Mouse (Mus musculus): ENCODE measurements at regions not wholly inside any gene's neighbourhood (a gene's known extent, or its start where the extent isn't known, plus 50 kb on each side); places are given as distances from the start of the nearest gene placed in this dataset.
A peak's percentile ranks its signal among the peaks of the same experiment; 100 is the strongest.

DNA sequence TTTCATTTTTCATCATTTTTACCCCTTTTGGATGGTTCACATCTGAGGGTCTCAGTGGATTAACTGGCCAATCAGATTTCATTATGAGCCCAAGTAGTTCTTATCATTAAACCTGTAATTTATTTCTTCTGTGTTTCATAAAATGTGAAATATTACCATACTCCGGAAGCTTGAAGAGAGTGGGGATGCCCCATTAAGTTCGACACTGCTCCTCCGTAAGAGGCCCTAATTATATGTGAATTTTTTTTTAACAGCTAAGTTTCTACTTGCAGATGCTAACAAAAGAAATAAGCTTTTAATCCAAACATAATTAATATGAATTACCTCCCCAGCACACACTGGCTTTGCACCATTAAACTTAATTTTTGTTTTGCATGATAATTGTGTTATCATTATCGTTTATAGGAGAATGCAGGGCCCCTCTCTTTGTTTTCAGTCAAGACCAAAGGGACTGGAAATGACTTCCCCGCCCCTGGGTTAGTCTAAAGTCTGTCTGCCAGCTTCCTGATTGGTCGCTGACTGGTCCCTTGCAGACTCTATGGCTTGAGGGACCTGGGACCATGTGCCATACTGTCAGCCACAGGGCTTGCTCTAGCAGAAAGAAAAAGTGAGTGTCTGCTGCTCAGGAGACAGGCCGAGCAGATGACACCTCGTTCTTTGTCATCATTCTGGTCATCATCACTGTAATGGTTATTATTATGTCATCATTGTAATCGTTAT is 270.9 kb upstream of the Zfp703 start:
- intact Hi-C loops (cut with DNase I): no loop called here
- DNase-seq (ENCODE audit: low spot score in 2 of 2): no peak

GRCm38 (mm10) chr8:26706768-26707156 is 270.4 kb upstream of the Zfp703 start:
- intact Hi-C loops (cut with DNase I): no loop called here
- DNase-seq (ENCODE audit: low spot score in 2 of 2): no peak

DNA sequence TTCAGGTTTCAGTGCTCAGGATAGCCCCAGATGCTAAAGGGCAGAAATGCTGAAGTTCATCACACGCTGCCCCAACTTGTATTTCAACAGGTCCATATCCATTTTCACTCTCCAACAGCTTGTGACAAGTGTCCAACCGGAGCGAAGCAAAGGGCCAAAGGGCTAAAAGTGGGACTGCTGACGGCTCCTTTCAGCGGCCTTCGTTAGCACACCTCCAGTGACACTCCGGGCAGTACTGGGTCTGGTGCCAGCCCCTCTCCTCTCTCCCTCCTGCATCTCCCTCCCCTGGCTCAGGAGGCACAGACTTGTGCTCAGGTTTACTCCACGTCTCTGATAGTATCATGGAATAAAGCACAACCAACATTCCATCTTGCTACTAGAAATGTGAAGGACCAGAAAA is 263.3 kb upstream of the Zfp703 start:
- intact Hi-C loops (cut with DNase I): no loop called here
- no peak for DNase-seq (ENCODE audit: low spot score in 2 of 2)

DNA sequence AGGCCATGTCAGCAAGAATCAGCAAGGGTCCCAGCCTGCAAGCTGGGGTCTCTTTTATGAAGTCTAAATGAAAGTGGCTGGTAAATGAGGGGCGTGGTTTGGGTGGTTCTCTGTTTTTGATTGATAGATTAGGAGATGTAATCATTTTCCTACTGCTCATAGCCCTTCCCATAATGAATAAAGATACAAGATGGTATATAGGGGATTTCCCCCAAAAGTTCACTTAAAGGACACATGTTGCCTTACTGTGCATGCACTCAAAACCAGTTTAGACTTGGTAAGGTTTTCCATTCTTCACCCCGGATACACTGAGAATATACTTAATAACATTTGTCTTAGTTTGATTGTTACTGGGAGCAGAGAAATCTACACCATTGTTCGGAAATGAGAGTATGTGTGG is 262.4 kb upstream of the Zfp703 start:
- no peak for DNase-seq (ENCODE audit: low spot score in 2 of 2)
- intact Hi-C loops (cut with DNase I): no loop called here

- DNase-seq (ENCODE audit: low spot score in 2 of 2): no peak
Measured at GRCm38 (mm10) chr8:26718409-26719355, 258.4 kb upstream of the Zfp703 start.

GRCm38 (mm10) chr8:26722766-26723165 is 254.4 kb upstream of the Zfp703 start:
- intact Hi-C loops (cut with DNase I): no loop called here
- peak in 1 of 2 experiments; percentile 52 for DNase-seq (ENCODE audit: low spot score in 2 of 2)

More at GRCm38 (mm10) chr8:26718409-26719355, 258.4 kb upstream of the Zfp703 start:
- intact Hi-C loops (cut with DNase I): no loop called here

- DNase-seq (ENCODE audit: low spot score in 2 of 2): no peak
- intact Hi-C loops (cut with DNase I): no loop called here
Measured at GRCm38 (mm10) chr8:26724628-26725027, 252.5 kb upstream of the Zfp703 start.

DNA sequence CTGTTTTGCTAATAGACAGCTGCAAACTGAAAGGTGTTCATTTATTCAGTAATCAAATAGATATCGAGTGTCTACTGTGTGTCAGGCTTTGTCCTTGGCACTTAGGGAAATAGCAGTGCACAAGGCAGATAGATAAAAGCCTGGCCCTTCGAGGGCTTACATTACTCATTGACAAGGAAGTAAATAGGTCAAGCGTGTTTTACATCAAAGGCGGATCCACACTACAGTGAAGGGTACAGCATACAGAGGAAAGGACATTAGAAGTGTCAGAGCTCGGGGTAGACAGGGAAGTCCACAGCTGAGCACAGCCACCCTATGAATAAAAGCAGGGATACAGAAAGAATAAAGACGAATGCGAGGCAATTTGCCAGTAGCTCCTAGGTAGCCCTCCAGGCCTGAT is 251.6 kb upstream of the Zfp703 start:
- no peak for DNase-seq (ENCODE audit: low spot score in 2 of 2)
- intact Hi-C loops (cut with DNase I): no loop called here

- intact Hi-C loops (cut with DNase I): no loop called here
- no peak for DNase-seq (ENCODE audit: low spot score in 2 of 2)
Measured at GRCm38 (mm10) chr8:26729351-26729750, 247.8 kb upstream of the Zfp703 start.

- intact Hi-C loops (cut with DNase I): no loop called here
- no peak for DNase-seq (ENCODE audit: low spot score in 2 of 2)
Measured at GRCm38 (mm10) chr8:26731111-26731510, 246.0 kb upstream of the Zfp703 start.

DNA sequence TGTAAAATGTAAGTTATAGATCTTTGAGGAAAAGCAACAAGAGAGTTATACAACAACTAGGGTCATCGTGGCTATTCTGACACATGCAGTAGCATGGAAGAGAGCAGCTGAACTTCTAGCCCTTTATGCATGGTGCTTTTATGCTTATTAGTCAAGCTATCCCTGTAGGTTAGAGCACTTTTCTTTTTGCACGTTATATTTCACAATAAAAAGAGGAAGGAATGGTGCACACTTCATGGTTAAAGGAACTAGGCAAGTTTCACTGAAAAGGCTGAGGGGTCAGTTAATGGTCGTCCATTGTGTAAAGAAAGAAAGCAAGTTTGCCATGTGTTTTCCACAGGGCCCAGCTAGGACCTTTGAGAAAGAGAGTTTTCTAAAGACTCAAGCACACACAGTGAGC is 232.7 kb upstream of the Zfp703 start:
- intact Hi-C loops (cut with DNase I): no loop called here
- no peak for DNase-seq (ENCODE audit: low spot score in 2 of 2)

GRCm38 (mm10) chr8:26746811-26747210 is 230.3 kb upstream of the Zfp703 start:
- DNase-seq (ENCODE audit: low spot score in 2 of 2): no peak
- intact Hi-C loops (cut with DNase I): no loop called here

GRCm38 (mm10) chr8:26747241-26747972 is 229.7 kb upstream of the Zfp703 start:
- no peak for DNase-seq (ENCODE audit: low spot score in 2 of 2)

DNA sequence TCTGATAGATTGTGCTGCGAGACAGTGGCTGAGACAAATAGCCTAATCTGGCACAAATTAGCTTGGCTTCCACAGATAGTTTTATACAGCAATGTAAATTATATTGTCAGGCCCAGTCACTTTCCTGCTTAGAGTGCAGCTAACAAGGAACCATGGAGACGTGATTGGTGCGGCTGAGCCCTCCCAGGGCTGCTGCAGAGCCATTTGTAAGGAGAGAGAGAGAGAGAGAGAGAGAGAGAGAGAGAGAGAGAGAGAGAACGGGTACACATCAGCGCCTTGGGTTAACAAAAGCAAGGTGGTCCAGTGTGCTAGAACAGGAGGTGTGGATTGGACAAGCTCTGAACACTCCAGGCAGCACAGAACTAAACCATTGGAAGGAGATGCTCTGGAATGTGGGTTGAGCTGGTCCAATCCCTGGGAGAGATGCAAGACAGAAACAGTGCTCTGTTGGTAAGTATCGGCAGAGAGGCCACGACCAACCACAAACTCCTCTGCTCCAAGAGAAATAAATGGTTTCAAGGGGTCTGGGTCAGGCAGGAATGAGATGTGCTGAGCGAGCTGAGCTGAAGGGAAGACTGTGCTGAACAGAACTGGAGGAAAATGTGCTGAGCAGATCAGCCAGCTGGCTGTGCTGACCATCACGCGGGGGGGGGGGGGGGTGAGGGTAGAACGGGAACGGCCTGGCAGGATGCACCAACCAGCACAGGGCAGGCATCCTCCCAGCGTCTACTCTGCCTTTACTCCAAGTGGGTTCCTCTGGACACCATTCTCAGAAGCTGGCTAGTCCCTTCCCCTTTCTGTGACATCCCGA is 228.8 kb upstream of the Zfp703 start:
- DNase-seq (ENCODE audit: low spot score in 2 of 2): no peak
- intact Hi-C loops (cut with DNase I): no loop called here

More at GRCm38 (mm10) chr8:26747241-26747972, 229.7 kb upstream of the Zfp703 start:
- intact Hi-C loops (cut with DNase I): no loop called here

- intact Hi-C loops (cut with DNase I): no loop called here
- no peak for DNase-seq (ENCODE audit: low spot score in 2 of 2)
Measured at GRCm38 (mm10) chr8:26748972-26749291, 228.2 kb upstream of the Zfp703 start.

GRCm38 (mm10) chr8:26750120-26750519 is 227.0 kb upstream of the Zfp703 start:
- DNase-seq (ENCODE audit: low spot score in 2 of 2): no peak
- intact Hi-C loops (cut with DNase I): loop anchor here (5.0 kb wide), 1 partner anchor 57 kb away; no protein-coding TSS in a partner anchor

DNA sequence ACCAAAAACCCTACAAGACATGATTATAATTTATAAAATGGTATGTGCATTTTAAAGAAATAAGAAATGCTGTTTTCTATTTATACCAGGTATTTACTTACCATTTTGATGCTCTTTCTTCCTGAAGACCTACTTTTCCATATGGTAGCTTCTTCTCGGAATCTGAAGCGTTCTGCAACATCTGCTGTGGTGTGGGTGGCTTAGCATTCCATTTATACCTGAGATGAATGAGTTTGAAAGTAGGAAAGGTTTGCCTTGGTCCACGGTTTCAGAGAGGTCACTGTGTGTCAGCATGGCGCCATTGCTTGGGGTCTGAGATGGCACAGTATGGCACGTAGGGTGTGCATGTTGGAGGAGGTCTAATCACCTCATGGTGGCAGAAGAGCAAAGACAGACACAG is 225.5 kb upstream of the Zfp703 start:
- intact Hi-C loops (cut with DNase I): loop anchor here (2.0 to 5.0 kb wide), 2 partner anchors 56 to 225 kb away; partner anchors contain the start of gene Zfp703
- peak; percentile 31 to 76 for DNase-seq (ENCODE audit: low spot score in 2 of 2)

DNA sequence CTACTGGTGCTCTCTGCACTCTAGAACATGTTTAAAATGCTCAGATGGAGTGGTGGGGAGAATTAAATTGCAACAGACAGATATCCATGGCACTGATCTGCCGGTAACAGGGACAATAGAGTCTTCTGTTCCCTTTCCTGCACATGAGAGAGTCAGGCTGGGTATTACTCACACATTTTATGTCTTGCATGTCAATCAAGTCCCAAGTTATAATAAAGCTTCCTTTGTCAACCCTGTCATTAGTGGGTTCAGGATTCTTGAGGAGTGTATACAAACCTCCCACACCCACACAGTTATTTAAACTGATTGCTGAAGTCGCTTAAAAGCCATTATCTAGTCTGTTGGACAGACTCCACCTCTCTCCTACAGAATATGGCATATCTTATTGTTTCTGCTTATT is 220.7 kb upstream of the Zfp703 start:
- no peak for DNase-seq (ENCODE audit: low spot score in 2 of 2)
- intact Hi-C loops (cut with DNase I): no loop called here

GRCm38 (mm10) chr8:26760726-26761125 is 216.4 kb upstream of the Zfp703 start:
- DNase-seq (ENCODE audit: low spot score in 2 of 2): no peak
- intact Hi-C loops (cut with DNase I): no loop called here
